Mouse (Mus musculus) megakaryocyte-erythroid progenitor cell, adult 5-6 weeks (primary cell): ENCODE measurements around the gene Golga3. TPM values are rescaled to one million over a fixed set of nuclear protein-coding genes. Genes with fewer than 3 reads are reported as not detected.

Experiments used
- ATAC-seq: replicated peaks from 2 replicates; pipeline ENCODE4 v1.8.0; 2016; ENCODE audit warnings: mild to moderate bottlenecking, inconsistent platforms; ENCODE audit not compliant: severe bottlenecking, poor library complexity, low FRiP score, low TSS enrichment
- total RNA-seq, 2 experiments: library from RNA; stranded (forward) in 1 of 2; stranded (reverse) in 1 of 2; fragments of 200-1000, 215-1000 nt in 1 of 2; fragments of >200 nt in 1 of 2; fragmentation: Nextera tagmentation in 1 of 2; gene quantifications; 2 replicates each; pipeline ENCODE4 v1.2.3; 2014 to 2017

Golga3 gene
- total RNA-seq, 2 experiments from 2014 or later, result 20.2 to 38.9 TPM

- peak; percentile 7; the same call in 1 of the 2 replicates for ATAC-seq
Measured at GRCm38 (mm10) chr5:110230401-110230779, 53.9 kb downstream of the Golga3 start.

- peak; percentile 89 for ATAC-seq
Measured at GRCm38 (mm10) chr5:110230780-110231461, 54.4 kb downstream of the Golga3 start, which contains the start of gene Ankle2. Ankle2 (plus strand) TSS chr5:110231004.

GRCm38 (mm10) chr5:110231638-110232037 lies 55.1 kb downstream of the Golga3 start:
- ATAC-seq, result no peak

- ATAC-seq, result no peak
Measured at GRCm38 (mm10) chr5:110232346-110232745, 55.8 kb downstream of the Golga3 start.

DNA sequence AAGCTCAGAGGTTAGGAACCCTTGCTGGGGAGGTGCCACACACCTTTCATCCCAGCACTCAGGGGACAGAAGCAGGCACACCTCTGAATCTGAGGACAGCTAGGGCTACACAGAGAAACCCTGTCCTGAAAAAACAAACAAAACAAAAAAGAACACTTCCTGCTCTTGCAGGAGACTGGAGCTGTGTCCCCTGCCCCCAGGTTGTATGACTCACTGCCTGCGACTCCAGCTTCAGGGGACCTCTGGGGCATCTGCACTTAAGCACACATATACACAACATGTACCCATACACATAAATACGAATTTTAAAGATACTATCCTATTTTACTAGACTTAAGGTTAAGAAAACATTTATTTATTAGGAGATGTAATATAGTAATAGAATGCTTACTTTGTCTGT lies 67.6 kb downstream of the Golga3 start:
- ATAC-seq, result no peak

DNA sequence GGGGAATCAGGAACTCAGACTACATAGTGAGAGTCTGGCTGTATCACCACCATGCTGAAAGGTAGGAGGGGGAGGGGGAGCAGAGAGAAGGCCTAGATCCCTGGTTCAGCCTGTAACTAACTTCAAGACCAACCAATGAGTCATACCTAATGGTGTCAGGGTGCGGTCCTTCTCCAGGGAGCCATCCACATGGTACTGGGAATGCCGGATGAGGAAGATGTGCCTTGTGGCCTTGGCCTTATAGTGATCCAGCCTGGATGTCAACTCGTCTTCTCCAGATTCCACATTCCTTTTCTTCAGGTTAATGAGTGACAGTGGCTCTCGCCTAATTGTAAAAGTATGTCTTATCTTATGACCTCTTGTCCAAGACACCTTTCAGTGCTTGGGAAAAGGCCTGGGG lies 90.4 kb downstream of the Golga3 start:
- ATAC-seq, result no peak

GRCm38 (mm10) chr5:110269141-110270101 lies 92.9 kb downstream of the Golga3 start, which contains the start of gene Pgam5:
Pgam5 (minus strand) TSS chr5:110269913.
- peak; percentile 75 for ATAC-seq

GRCm38 (mm10) chr5:110270242-110270641 lies 93.7 kb downstream of the Golga3 start:
- ATAC-seq, result no peak

DNA sequence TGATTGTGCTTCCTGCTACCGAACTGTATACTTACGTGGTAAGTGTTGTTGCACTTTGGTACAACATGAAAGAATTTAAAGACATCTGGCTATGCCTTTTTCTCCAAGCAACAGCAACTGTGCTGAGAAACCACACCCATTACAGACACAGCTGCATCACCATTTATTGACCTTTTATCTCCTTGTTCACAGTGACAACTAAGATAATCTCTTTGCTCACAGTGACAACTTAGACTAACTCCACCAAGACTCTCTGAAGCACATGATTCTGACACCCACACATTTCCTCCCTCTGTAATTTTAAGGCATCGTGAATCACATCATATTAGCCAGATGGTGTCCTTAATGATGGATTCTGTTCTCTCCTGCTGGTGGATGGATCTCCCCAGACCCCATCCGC lies 97.6 kb downstream of the Golga3 start:
- peak; percentile 66 for ATAC-seq

DNA sequence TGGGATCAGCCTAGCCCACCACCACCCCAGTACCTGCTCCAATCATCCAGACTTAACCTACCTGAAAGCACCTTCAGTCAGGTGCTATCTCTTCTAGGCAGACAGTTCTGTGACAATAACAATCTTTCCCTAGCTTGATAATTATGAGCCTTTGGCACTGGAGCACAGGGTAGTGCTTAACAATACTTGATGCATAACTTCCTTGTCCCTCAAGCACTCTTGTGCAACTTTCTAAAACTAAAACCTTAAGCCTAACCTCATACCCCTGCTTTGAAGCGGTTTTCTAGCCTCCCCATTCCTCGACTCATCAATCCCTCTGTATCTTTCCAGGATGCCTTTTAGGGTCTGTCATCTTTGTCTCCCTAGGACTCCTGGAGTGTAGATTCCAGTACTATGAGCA lies 98.3 kb downstream of the Golga3 start:
- ATAC-seq, result no peak

Other genes starting within 250 kb of the Golga3 start
- gene Zfp932, start 180.2 kb upstream of the Golga3 start, total RNA-seq (2014; fragmentation: Nextera tagmentation), result 37.6 and 42.5 TPM in 2 replicates
- 90.7 and 102 TPM in 2 replicates for gene Zfp932, start 180.2 kb upstream of the Golga3 start, total RNA-seq (2017)
- 4.5 and 12.5 TPM in 2 replicates for gene Gm17655, start 104.2 kb upstream of the Golga3 start, total RNA-seq (2014; fragmentation: Nextera tagmentation)
- gene Gm17655, start 104.2 kb upstream of the Golga3 start, total RNA-seq (2017), result 4.1 and 7.3 TPM in 2 replicates
- gene Gm35315, start 82.3 kb upstream of the Golga3 start, total RNA-seq (2014; fragmentation: Nextera tagmentation), result 3.3 and 5.4 TPM in 2 replicates
- gene Gm35315, start 82.3 kb upstream of the Golga3 start, total RNA-seq (2017), result 1.4 and 4.0 TPM in 2 replicates
- not detected in 2 replicates for gene Plcxd1, start 76.7 kb upstream of the Golga3 start, total RNA-seq (2014; fragmentation: Nextera tagmentation)
- 0.50 TPM in 1 of 2 replicates, not detected in the other for gene Plcxd1, start 76.7 kb upstream of the Golga3 start, total RNA-seq (2017)
- gene Gtpbp6, start 68.5 kb upstream of the Golga3 start, total RNA-seq (2014; fragmentation: Nextera tagmentation), result 27.2 and 35.0 TPM in 2 replicates
- gene Gtpbp6, start 68.5 kb upstream of the Golga3 start, total RNA-seq (2017), result 14.5 and 32.6 TPM in 2 replicates
- gene Zfp605, start 66.6 kb upstream of the Golga3 start, total RNA-seq (2014; fragmentation: Nextera tagmentation), result 4.1 and 10.3 TPM in 2 replicates
- gene Zfp605, start 66.6 kb upstream of the Golga3 start, total RNA-seq (2017), result 8.2 and 8.9 TPM in 2 replicates
- gene Chfr, start 40.9 kb upstream of the Golga3 start, total RNA-seq (2014; fragmentation: Nextera tagmentation), result 32.4 and 33.7 TPM in 2 replicates
- gene Chfr, start 40.9 kb upstream of the Golga3 start, total RNA-seq (2017), result 39.9 and 60.4 TPM in 2 replicates
- 27.2 and 30.6 TPM in 2 replicates for gene Ankle2, start 54.3 kb downstream of the Golga3 start, total RNA-seq (2014; fragmentation: Nextera tagmentation)
- gene Ankle2, start 54.3 kb downstream of the Golga3 start, total RNA-seq (2017), result 48.1 and 52.9 TPM in 2 replicates
- gene Pgam5, start 93.2 kb downstream of the Golga3 start, total RNA-seq (2014; fragmentation: Nextera tagmentation), result 52.9 and 53.2 TPM in 2 replicates
- 45.3 and 53.1 TPM in 2 replicates for gene Pgam5, start 93.2 kb downstream of the Golga3 start, total RNA-seq (2017)
- 14.6 and 42.8 TPM in 2 replicates for gene Pxmp2, start 109.5 kb downstream of the Golga3 start, total RNA-seq (2014; fragmentation: Nextera tagmentation)
- 15.4 and 18.7 TPM in 2 replicates for gene Pxmp2, start 109.5 kb downstream of the Golga3 start, total RNA-seq (2017)
- 124 and 127 TPM in 2 replicates for gene Pole, start 109.6 kb downstream of the Golga3 start, total RNA-seq (2014; fragmentation: Nextera tagmentation)
- 45.6 and 51.5 TPM in 2 replicates for gene Pole, start 109.6 kb downstream of the Golga3 start, total RNA-seq (2017)
- gene P2rx2, start 166.5 kb downstream of the Golga3 start, total RNA-seq (2014; fragmentation: Nextera tagmentation), result not detected in 2 replicates
- not detected in 2 replicates for gene P2rx2, start 166.5 kb downstream of the Golga3 start, total RNA-seq (2017)
- not detected in 2 replicates for gene Lrcol1, start 168.0 kb downstream of the Golga3 start, total RNA-seq (2014; fragmentation: Nextera tagmentation)
- gene Lrcol1, start 168.0 kb downstream of the Golga3 start, total RNA-seq (2017), result not detected in 2 replicates